Mouse (Mus musculus) liver, embryonic 14 days (tissue): ENCODE measurements around the gene Ly6g6e. TPM values are rescaled to one million over a fixed set of nuclear protein-coding genes. Genes with fewer than 3 reads are reported as not detected.

ENCODE experiments used
- polyA plus RNA-seq: library from polyadenylated mRNA; depleted of rRNA; stranded (reverse); fragments of >200 nt; gene quantifications from 2 replicates; pipeline ENCODE4 v1.2.3, GENCODE M21; 2012; rRNA removed

The Ly6g6e gene
- 0.03 and 0.15 TPM in 2 replicates for polyA plus RNA-seq

GRCm38 (mm10) chr17:35076507-35077176 is at the start of gene Ly6g6e:
Gene Ly6g6e (plus strand): TSS chr17:35076902.

GRCm38 (mm10) chr17:35027277-35028068 is 49.2 kb upstream of the Ly6g6e start, which contains the start of gene Sapcd1:
Gene Sapcd1 (minus strand): TSS chr17:35028016.

DNA sequence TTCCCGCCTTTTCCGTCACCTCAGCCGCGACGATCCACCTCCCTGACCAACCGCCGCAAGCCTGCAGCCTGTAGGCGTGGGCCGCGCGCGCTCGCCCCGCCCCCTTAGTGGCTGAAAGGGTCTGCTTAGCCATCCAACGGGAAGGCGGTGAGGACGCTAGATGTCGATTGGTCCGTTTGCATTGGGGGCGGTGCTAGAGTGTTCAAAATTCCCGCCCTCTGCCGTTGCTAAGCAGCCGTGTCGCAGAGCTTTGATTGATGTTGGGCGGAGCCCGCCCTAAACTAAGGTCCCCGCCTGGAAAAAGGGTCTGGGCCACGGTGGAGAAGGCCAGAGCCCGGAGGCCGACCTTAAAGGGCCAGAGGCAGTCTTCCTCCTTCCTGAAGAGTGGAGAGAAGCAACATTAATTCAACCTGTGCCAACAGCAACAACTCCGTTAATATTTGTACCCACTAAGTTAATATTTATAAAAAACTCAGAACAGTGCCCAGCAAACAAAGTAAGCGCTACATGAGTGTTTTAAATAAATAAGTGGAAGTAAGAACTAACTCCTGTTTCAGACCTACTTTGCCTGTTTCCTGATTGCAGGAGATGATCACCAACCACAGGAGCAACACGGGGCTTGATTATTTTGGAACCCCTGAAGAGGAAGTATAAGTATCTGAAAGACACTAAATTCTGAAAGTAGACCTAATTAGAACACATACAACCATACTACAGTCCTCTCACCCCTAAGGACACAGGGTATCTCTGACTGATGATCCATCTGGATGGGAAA is 29.8 kb upstream of the Ly6g6e start, which contains the start of gene Msh5:
TSS of gene Msh5 (minus strand) at position 65 of the 775 bp plus-strand sequence.

DNA sequence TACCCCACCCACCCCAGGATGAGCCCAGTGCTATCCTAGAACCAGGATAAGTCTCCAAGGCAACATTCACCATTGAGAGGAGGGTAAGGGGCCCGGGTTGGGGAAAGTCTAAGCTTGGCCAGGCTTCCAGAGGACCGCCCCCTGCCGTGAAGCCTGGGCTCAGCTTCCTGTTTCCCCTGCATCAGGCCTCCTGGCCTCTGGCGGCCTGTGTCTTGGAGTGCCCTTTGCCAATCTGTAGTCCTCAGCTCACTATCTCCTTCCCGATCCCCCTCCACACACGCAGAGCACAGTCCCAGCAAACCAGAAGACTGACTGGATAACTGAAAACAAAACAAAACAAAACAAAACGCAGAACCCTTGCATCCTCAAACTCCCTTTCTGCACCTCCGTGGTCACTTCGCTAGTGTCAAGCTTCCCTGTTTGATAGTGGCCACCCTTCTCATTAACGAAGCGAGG is 27.1 kb upstream of the Ly6g6e start, which contains the start of gene Clic1:
TSS of gene Clic1 (plus strand) at position 406 of the 456 bp plus-strand sequence.

GRCm38 (mm10) chr17:35058911-35059892 is 17.5 kb upstream of the Ly6g6e start, which contains the start of gene Ddah2:
Gene Ddah2 (plus strand): TSS chr17:35059035.

GRCm38 (mm10) chr17:35064951-35065947 is 11.5 kb upstream of the Ly6g6e start, which contains the start of gene Ly6g6c:
Gene Ly6g6c (plus strand): TSS chr17:35065388.

GRCm38 (mm10) chr17:35066084-35066483 is 10.6 kb upstream of the Ly6g6e start, which contains the start of gene Mpig6b:
Gene Mpig6b (minus strand): TSS chr17:35066184.

DNA sequence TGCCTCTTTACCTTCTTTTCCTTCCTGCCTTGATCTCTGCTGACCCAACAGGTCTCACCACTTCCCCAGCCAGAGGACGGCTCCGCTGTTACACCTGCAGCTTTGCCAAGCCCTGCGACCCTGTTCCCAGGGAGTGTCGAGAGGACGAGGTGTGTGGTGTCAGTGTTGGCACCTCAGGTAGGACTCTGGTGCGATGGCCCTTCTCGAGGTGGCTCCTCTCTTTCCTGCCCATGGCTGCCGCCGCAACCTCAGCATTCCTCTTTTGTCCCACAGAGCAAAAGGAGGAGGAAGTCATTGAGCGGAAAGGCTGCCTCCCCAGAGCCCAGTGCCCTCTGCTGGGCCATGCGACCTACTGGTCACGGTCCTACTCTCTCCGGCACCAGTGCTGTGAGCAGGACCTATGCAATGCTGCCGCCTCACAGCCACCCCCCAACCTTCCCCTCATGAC is 1.1 kb downstream of the Ly6g6e start, which contains the start of gene Ly6g6d:
TSS of gene Ly6g6d (minus strand) at position 280 of the 448 bp plus-strand sequence.

GRCm38 (mm10) chr17:35085208-35085865 is 8.6 kb downstream of the Ly6g6e start, which contains the start of gene Ly6g6f:
Gene Ly6g6f (minus strand): TSS chr17:35085610.

DNA sequence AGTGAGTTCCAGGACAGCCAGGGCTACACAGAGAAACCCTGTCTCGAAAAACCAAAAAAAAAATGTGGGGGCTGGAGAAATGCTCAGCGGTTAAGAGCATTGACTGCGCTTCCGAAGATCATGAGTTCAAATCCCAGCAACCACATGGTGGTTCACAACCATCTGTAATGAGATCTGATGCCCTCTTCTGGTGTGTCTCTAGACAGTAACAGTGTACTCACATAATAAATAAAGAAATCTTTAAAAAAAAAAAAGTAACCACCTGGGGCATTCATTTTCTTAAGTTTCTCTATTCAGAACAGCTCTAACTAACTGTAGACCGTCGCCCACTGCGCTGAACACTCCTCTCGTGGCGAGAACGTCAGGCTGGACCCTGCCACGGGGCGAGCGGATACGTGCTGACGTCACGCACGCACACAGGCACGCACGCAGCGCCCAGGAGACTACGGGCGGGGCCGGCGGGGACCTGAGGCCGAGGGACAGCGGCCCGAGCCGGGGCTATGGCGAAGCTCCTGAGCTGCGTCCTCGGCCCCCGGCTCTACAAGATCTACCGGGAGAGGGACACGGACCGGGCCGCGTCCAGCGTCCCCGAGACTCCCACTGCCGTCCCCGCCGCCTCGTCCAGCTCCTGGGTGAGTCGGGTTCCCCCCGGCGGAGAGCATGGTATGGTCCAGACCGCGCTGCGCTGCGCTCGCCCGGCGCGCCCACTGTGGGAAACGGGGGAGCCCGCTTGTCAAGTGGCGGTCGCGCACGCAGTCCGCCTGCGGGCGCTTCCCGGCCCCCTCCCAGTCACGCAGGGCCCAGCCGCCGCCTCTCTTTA is 12.3 kb downstream of the Ly6g6e start, which contains the start of gene Abhd16a:
TSS of gene Abhd16a (plus strand) at position 439 of the 820 bp plus-strand sequence.

DNA sequence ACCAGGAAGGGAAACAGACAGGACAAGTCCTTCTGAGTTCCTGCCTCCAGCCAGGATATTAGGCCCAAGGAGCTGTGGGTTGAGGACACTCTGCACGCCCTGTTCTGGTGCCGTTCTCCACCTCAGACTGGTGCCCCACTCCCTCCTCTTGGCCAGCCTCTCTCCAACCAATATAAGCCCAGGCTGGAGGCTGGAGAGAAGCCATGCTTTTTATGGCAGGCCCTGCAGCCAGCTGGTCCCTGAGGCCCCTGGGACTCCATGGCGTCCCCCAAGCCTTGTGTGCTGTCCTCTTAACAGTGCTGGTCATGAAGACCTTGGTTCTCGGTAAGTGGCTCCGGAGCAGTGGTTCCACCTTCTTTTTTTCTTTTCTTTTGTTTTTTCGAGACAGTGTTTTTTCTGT is 31.4 kb downstream of the Ly6g6e start, which contains the start of gene Ly6g5c:
TSS of gene Ly6g5c (plus strand) at position 183 of the 400 bp plus-strand sequence.

GRCm38 (mm10) chr17:35115046-35116019 is 38.6 kb downstream of the Ly6g6e start, which contains the start of gene Ly6g5b:
Gene Ly6g5b (minus strand): TSS chr17:35115428.

DNA sequence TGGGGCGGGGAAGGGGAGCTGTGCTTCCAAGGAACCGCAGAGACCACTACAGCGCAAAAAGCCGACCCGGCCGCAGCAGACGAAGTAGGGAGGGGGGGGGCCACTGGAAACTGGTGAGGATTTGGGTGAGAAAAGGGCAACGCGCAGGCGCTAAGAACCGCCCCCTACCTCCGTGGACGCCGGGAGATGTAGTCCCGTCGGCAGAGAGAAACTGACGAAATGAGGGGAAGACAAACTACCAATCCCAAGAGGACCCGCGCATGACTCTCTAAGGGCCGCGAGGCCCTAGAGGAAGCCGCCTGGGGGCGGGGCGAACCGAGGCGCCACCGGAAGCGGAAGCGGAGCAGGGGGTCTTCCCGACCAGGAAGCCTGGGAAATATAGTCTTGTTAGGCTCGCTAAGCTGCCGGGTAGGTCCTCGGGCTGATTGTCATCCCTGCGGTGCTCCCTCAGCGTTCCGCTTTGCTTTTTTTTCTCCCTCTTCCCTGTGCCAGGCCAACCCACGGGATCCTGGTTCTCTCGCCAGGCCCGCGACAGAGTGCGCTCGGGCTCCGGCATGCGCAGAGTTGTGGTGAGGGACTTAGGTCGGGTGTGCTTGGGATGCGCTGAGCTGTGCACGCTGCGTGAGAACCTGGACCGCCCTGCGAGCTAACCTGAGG is 44.6 kb downstream of the Ly6g6e start, which contains the start of gene Gpank1:
TSS of gene Gpank1 (plus strand) at position 313 of the 657 bp plus-strand sequence.

GRCm38 (mm10) chr17:35121871-35122303 is 45.2 kb downstream of the Ly6g6e start, which contains the start of gene Csnk2b:
Gene Csnk2b (minus strand): TSS chr17:35122053.

GRCm38 (mm10) chr17:35126206-35126611 is 49.5 kb downstream of the Ly6g6e start, which contains the start of gene D17H6S53E:
Gene D17H6S53E (plus strand): TSS chr17:35126373.

